Mouse (Mus musculus) 3T3-L1 (cell line): ENCODE measurements around the gene Ifnk.

Source experiments
- DNase-seq: peaks from one replicate; pipeline ENCODE4 v3.0.0-alpha.2; 2015; ENCODE audit warnings: low read depth, low spot score

Ifnk gene

GRCm38 (mm10) chr4:35189794-35190193 lies 37.9 kb downstream of the Ifnk start:
- DNase-seq: no peak

- peak; percentile 28 for DNase-seq
Observed at GRCm38 (mm10) chr4:35192725-35193124, 40.9 kb downstream of the Ifnk start.

- no peak for DNase-seq
Observed at GRCm38 (mm10) chr4:35201700-35202099, 49.8 kb downstream of the Ifnk start.
